Mouse (Mus musculus): Measurements from ENCODE around the gene Inpp4a.

Gene Inpp4a

GRCm38 (mm10) chr1:37323208-37323607, 23.5 kb downstream of the Inpp4a start:
- DNase-seq (ENCODE audit: low spot score) = no peak

- DNase-seq (ENCODE audit: low spot score) = no peak
These were observed 24.9 kb downstream of the Inpp4a start for GRCm38 (mm10) chr1:37324569-37324968.

GRCm38 (mm10) chr1:37327311-37327710, 27.6 kb downstream of the Inpp4a start:
- no peak for DNase-seq (ENCODE audit: low spot score)

- DNase-seq (ENCODE audit: low spot score) = no peak
These were observed 29.5 kb downstream of the Inpp4a start for GRCm38 (mm10) chr1:37329132-37329531.

- DNase-seq (ENCODE audit: low spot score) = no peak
These were observed 30.2 kb downstream of the Inpp4a start for GRCm38 (mm10) chr1:37329831-37330230.

- no peak for DNase-seq (ENCODE audit: low spot score)
These were observed 33.1 kb downstream of the Inpp4a start for GRCm38 (mm10) chr1:37332756-37333155.

GRCm38 (mm10) chr1:37333741-37334440, 34.2 kb downstream of the Inpp4a start:
- DNase-seq (ENCODE audit: low spot score) = no peak

GRCm38 (mm10) chr1:37336022-37336421, 36.4 kb downstream of the Inpp4a start:
- DNase-seq (ENCODE audit: low spot score) = no peak

GRCm38 (mm10) chr1:37336794-37337193, 37.1 kb downstream of the Inpp4a start:
- DNase-seq (ENCODE audit: low spot score) = no peak

GRCm38 (mm10) chr1:37337273-37337672, 37.6 kb downstream of the Inpp4a start:
- DNase-seq (ENCODE audit: low spot score) = no peak

GRCm38 (mm10) chr1:37339144-37339543, 39.5 kb downstream of the Inpp4a start:
- peak; percentile 43 for DNase-seq (ENCODE audit: low spot score)

- DNase-seq (ENCODE audit: low spot score) = no peak
These were observed 41.7 kb downstream of the Inpp4a start for GRCm38 (mm10) chr1:37341347-37341746.

- DNase-seq (ENCODE audit: low spot score) = no peak
These were observed 42.2 kb downstream of the Inpp4a start for GRCm38 (mm10) chr1:37341914-37342313.

- DNase-seq (ENCODE audit: low spot score) = no peak
These were observed 42.9 kb downstream of the Inpp4a start for GRCm38 (mm10) chr1:37342524-37342923.

- DNase-seq (ENCODE audit: low spot score) = no peak
These were observed 43.6 kb downstream of the Inpp4a start for GRCm38 (mm10) chr1:37343265-37343664.

GRCm38 (mm10) chr1:37344223-37344916, 44.7 kb downstream of the Inpp4a start:
- DNase-seq (ENCODE audit: low spot score) = no peak

- DNase-seq (ENCODE audit: low spot score) = no peak
These were observed 47.9 kb downstream of the Inpp4a start for GRCm38 (mm10) chr1:37347361-37348080.

GRCm38 (mm10) chr1:37350886-37351651, 51.4 kb downstream of the Inpp4a start:
- DNase-seq (ENCODE audit: low spot score) = peak; percentile 72

GRCm38 (mm10) chr1:37351961-37352360, 52.3 kb downstream of the Inpp4a start:
- DNase-seq (ENCODE audit: low spot score) = no peak

- DNase-seq (ENCODE audit: low spot score) = no peak
These were observed 53.8 kb downstream of the Inpp4a start for GRCm38 (mm10) chr1:37353456-37353855.

GRCm38 (mm10) chr1:37355492-37355891, 55.8 kb downstream of the Inpp4a start:
- no peak for DNase-seq (ENCODE audit: low spot score)

GRCm38 (mm10) chr1:37356305-37356704, 56.6 kb downstream of the Inpp4a start:
- DNase-seq (ENCODE audit: low spot score) = no peak

Measured in layer of hippocampus, adult 11-12 months (tissue).